Mouse (Mus musculus) limb, embryonic 12.5 days (tissue): ENCODE data around the gene Wwox. TPM values are rescaled to one million over a fixed set of nuclear protein-coding genes. Genes with fewer than 3 reads are reported as not detected.

Experiments used
- ATAC-seq: fragments of 200-750 bp; cut with Nextera tagmentation; 2 replicates; pipeline ENCODE4 v1.8.0; 2017; ENCODE audit warnings: low read depth, moderate TSS enrichment; ENCODE audit not compliant: insufficient number of reproducible peaks, insufficient read depth, low FRiP score, low TSS enrichment
- H3K27ac ChIP-seq: fragments of 300-500 bp; sonication (generic); 2 replicates; pipeline ENCODE4 v1.5.1; 2016; ENCODE audit warnings: mild to moderate bottlenecking, moderate library complexity
- H3K27me3 ChIP-seq: fragments of 300-500 bp; sonication (generic); 2 replicates; pipeline ENCODE4 v1.6.1; 2016; ENCODE audit warnings: mild to moderate bottlenecking, moderate library complexity
- H3K36me3 ChIP-seq: fragments of 300-500 bp; sonication (generic); 2 replicates; pipeline ENCODE4 v1.6.1; 2016; ENCODE audit warnings: mild to moderate bottlenecking, moderate library complexity
- H3K4me1 ChIP-seq: fragments of 300-500 bp; sonication (generic); replicated peaks from 2 replicates; pipeline ENCODE4 v1.6.1; 2016
- H3K4me2 ChIP-seq: fragments of 300-500 bp; sonication (generic); 2 replicates; pipeline ENCODE4 v1.6.1; 2016; ENCODE audit warnings: mild to moderate bottlenecking, moderate library complexity
- H3K4me3 ChIP-seq: fragments of 300-500 bp; sonication (generic); replicated peaks from 2 replicates; pipeline ENCODE4 v1.5.1; 2016; ENCODE audit warnings: mild to moderate bottlenecking
- H3K9ac ChIP-seq: fragments of 300-500 bp; sonication (generic); replicated peaks from 2 replicates; pipeline ENCODE4 v1.6.1; 2016; ENCODE audit warnings: mild to moderate bottlenecking, moderate library complexity
- H3K9me3 ChIP-seq: fragments of 300-500 bp; sonication (generic); 2 replicates; pipeline ENCODE4 v1.6.1; 2016; ENCODE audit warnings: mild to moderate bottlenecking, moderate library complexity
- WGBS: fragments of 180-500 bp; shearing (Covaris S2); methylation state at CpG from one replicate; pipeline ENCODE4 v1.1.7; 2016; 5-methylcytosine and 5-hydroxymethylcytosine counted together
- polyA plus RNA-seq: library from polyadenylated mRNA; unstranded; fragments of >200 nt; fragmentation: Nextera tagmentation; extraction: Ambion mirVana; gene quantifications from 2 replicates; pipeline ENCODE4 v1.2.1, GENCODE M21; 2016

The Wwox gene
- polyA plus RNA-seq, 1 experiment from 2014 or later: 10.2 TPM

GRCm38 (mm10) chr8:115112062-115112461 lies 672.6 kb downstream of the Wwox start:
- Histone ChIP-seq H3K4me1 (peaks cover 6% of the 10 kb centered on the region; the same call in 1 of the 2 replicates), H3K27me3 (no peaks in the 10 kb centered on the region), H3K36me3 (no peaks in the 10 kb centered on the region), H3K27ac (no peak overlapping the region), H3K9ac (no peak overlapping the region), H3K4me3 (no peak overlapping the region), H3K4me2 (no peak overlapping the region), H3K9me3 (no peaks in the 10 kb centered on the region)
- WGBS: 87% methylated on average over 2 of the region's 2 CpGs
- no peak for ATAC-seq

- Histone ChIP-seq H3K36me3 (no peaks in the 10 kb centered on the region), H3K4me1 (0 out of 2 replicates have a peak, but pooled peaks cover 3% of the 10 kb centered on the region), H3K4me3 (no peak overlapping the region), H3K9me3 (no peaks in the 10 kb centered on the region), H3K4me2 (no peak overlapping the region), H3K9ac (no peak overlapping the region), H3K27ac (no peak overlapping the region), H3K27me3 (no peaks in the 10 kb centered on the region)
- 29% methylated on average over 6 of the region's 6 CpGs for WGBS
- no peak for ATAC-seq
Measured at GRCm38 (mm10) chr8:115114498-115114897, 675.0 kb downstream of the Wwox start.

GRCm38 (mm10) chr8:115126081-115126480 lies 686.6 kb downstream of the Wwox start:
- Histone ChIP-seq H3K27me3 (no peaks in the 10 kb centered on the region; the same call in 1 of the 2 replicates), H3K4me2 (no peak overlapping the region), H3K27ac (no peak overlapping the region), H3K9me3 (no peaks in the 10 kb centered on the region), H3K4me1 (no peaks in the 10 kb centered on the region), H3K4me3 (no peak overlapping the region), H3K9ac (no peak overlapping the region), H3K36me3 (no peaks in the 10 kb centered on the region)
- WGBS: 81% methylated on average over 7 of the region's 7 CpGs
- no peak for ATAC-seq

DNA sequence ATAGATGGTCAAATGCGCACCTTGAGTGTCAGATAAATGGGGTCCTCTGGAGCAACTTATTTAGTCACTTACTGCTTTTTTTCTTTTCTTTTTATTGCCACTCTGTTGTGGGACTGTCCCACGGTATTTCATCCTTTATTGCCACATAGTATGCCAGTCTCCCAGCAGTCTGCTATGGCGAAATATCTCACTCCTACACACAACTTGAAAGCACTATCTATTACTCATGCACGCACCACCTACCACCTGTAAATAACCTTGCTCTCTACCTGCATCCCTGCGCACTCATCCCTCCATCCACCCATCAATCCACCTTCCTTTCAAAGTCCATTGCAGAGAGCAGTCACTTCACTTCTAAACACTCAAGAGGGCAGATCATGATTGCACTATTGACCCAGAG lies 687.2 kb downstream of the Wwox start:
- no peaks in the 10 kb centered on the region for H3K4me1 ChIP-seq
- no peaks in the 10 kb centered on the region for H3K36me3 ChIP-seq
- no peak overlapping the region for H3K4me2 ChIP-seq
- peaks cover 2% of the 10 kb centered on the region; the same call in 1 of the 2 replicates for H3K27me3 ChIP-seq
- ATAC-seq: no peak
- 91% methylated on average over 5 of the region's 5 CpGs for WGBS
- no peak overlapping the region for H3K4me3 ChIP-seq
- no peak overlapping the region for H3K9ac ChIP-seq
- H3K9me3 ChIP-seq: no peaks in the 10 kb centered on the region
- H3K27ac ChIP-seq: no peak overlapping the region

DNA sequence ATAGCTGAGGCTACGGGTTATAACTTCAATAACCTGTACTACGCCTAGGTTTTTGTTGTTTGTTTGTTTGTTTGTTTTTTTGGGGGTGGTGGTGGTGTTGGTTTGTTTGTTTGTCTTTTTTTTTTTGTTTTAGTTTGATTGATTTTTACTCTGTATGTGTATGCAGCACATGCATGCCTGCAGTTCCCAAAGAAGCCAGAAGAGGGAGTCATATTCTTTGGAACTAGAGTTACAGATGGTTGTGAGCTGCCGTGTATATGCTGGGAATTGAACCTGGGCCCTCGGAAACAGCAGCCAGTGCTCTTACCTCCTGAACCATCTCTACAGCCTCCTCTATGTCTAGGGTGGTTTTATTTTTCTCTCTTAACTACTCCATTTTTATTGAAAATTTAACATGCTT lies 689.9 kb downstream of the Wwox start:
- Histone ChIP-seq H3K9me3 (no peaks in the 10 kb centered on the region), H3K36me3 (no peaks in the 10 kb centered on the region), H3K4me1 (no peaks in the 10 kb centered on the region; the same call in 1 of the 2 replicates), H3K27me3 (peaks cover 3% of the 10 kb centered on the region), H3K4me2 (no peak overlapping the region), H3K27ac (no peak overlapping the region), H3K9ac (no peak overlapping the region), H3K4me3 (no peak overlapping the region)
- ATAC-seq: no peak
- WGBS: 91% methylated on average over 4 of the region's 4 CpGs

GRCm38 (mm10) chr8:115133119-115133518 lies 693.7 kb downstream of the Wwox start:
- ATAC-seq: no peak
- WGBS: 60% methylated on average over 17 of the region's 17 CpGs
- H3K36me3 ChIP-seq: no peaks in the 10 kb centered on the region
- H3K4me3 ChIP-seq: no peak overlapping the region
- no peaks in the 10 kb centered on the region; the same call in 1 of the 2 replicates for H3K4me1 ChIP-seq
- no peak overlapping the region for H3K9ac ChIP-seq
- H3K27me3 ChIP-seq: peaks cover 6% of the 10 kb centered on the region
- H3K9me3 ChIP-seq: no peaks in the 10 kb centered on the region
- H3K4me2 ChIP-seq: no peak overlapping the region
- H3K27ac ChIP-seq: no peak overlapping the region

DNA sequence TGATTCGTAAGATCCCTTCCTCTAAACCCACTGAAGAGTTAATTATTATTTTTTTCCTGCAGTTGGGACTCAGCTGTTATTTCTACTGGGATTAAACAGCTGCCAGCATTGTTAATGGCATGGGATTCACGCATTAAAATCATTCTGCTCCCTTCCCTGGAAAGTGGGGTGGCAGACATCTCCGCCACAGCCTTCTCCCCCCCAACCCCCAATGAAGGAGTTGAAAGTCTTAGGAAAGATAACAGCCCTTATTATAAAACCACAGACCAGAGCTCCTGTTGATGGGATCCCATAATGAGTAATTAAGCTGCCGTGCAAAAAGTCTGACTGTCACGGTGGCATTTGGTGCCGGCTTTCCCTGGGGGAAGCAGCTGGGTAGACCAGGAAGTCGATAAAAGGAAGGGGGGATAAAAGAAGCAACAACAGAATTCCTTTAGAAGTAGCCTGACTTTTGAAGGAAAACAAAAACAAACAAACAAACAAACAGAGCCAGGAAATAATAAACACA lies 694.3 kb downstream of the Wwox start:
- ATAC-seq: no peak
- Histone ChIP-seq H3K4me2 (no peak overlapping the region), H3K27ac (no peak overlapping the region), H3K4me1 (no peaks in the 10 kb centered on the region; the same call in 1 of the 2 replicates), H3K36me3 (no peaks in the 10 kb centered on the region), H3K4me3 (no peak overlapping the region), H3K9me3 (no peaks in the 10 kb centered on the region), H3K9ac (no peak overlapping the region), H3K27me3 (peaks cover 6% of the 10 kb centered on the region)
- 20% methylated on average over 7 of the region's 7 CpGs for WGBS

DNA sequence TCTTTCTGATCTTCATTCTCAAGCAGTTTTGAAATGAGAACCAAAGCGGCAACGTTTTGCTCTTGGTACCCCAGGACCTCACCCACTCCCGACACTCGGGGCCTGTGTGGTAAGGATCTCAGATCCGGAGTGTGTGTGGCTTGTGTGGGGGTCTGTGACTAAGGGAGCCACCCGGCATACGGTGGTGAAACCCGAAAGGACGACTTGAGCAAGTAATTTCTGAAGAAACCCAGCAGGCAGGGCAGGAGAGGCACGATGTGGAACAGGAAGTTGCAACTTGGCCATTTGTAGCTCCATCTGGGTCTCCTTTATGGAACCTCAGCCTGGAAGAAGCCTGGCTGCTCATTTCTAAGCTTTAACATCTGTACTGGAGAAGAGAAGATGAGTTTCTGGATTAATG lies 697.4 kb downstream of the Wwox start:
- peaks cover 6% of the 10 kb centered on the region for H3K4me1 ChIP-seq
- no peaks in the 10 kb centered on the region for H3K36me3 ChIP-seq
- H3K9me3 ChIP-seq: no peaks in the 10 kb centered on the region
- WGBS: 90% methylated on average over 10 of the region's 10 CpGs
- no peak for ATAC-seq
- H3K9ac ChIP-seq: no peak overlapping the region
- H3K27ac ChIP-seq: no peak overlapping the region
- no peak overlapping the region for H3K4me3 ChIP-seq
- no peak overlapping the region for H3K4me2 ChIP-seq
- H3K27me3 ChIP-seq: peaks cover 4% of the 10 kb centered on the region; the same call in 1 of the 2 replicates

GRCm38 (mm10) chr8:115141614-115142013 lies 702.2 kb downstream of the Wwox start:
- WGBS: 35% methylated on average over 8 of the region's 8 CpGs
- H3K4me2 ChIP-seq: no peak overlapping the region

DNA sequence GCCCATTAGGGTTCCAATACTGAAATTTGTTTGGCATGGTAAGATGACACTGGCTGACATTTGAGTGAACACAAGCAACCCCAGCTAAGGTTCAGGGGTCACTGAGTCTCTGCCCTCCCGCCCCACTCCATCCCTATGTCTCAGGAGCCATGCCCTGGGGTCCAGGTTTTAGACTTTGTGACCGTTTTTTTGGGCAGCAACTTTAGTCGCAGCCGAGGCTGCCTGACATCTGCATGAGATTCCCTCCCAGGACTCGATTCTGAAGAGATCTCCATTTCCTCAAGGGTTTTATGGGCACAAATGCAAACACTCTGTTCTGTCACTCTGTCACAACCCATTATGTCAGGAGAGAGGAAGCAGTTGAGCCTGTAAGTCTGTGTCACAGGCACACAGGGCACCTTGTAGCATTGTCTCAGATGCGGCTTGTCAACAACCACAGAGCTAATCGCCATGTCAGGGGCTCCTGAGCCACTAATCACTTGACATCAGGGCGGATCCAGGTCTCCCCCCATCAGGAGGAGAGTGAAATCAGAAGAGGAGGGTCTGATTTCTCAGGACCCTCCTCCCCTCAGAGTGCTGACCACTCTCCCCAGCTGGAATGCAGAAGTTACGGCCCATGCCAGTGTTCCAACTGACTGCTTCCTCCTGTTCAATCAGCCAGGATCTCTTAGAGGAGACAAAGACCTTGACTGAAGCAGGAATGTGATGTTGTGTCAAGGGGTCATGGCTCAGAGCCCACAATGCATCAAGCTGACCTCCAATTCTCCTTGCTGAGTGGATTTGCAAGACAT lies 704.3 kb downstream of the Wwox start:
- Histone ChIP-seq H3K9me3 (no peaks in the 10 kb centered on the region), H3K4me1 (peaks cover 9% of the 10 kb centered on the region), H3K4me3 (no peak overlapping the region), H3K27ac (no peak overlapping the region), H3K4me2 (no peak overlapping the region), H3K27me3 (peaks cover 26% of the 10 kb centered on the region), H3K9ac (no peak overlapping the region), H3K36me3 (no peaks in the 10 kb centered on the region)
- ATAC-seq: no peak
- WGBS: 51% methylated on average over 9 of the region's 9 CpGs

More at GRCm38 (mm10) chr8:115141614-115142013, 702.2 kb downstream of the Wwox start:
- H3K36me3 ChIP-seq: no peaks in the 10 kb centered on the region
- H3K27ac ChIP-seq: no peak overlapping the region
- peaks cover 13% of the 10 kb centered on the region for H3K27me3 ChIP-seq
- no peaks in the 10 kb centered on the region for H3K9me3 ChIP-seq
- peaks cover 9% of the 10 kb centered on the region for H3K4me1 ChIP-seq
- H3K9ac ChIP-seq: no peak overlapping the region
- ATAC-seq: no peak
- H3K4me3 ChIP-seq: no peak overlapping the region

GRCm38 (mm10) chr8:115147006-115147405 lies 707.6 kb downstream of the Wwox start:
- no peaks in the 10 kb centered on the region for H3K36me3 ChIP-seq
- peaks cover 26% of the 10 kb centered on the region for H3K4me1 ChIP-seq
- no peak for ATAC-seq
- 81% methylated on average over 9 of the region's 9 CpGs for WGBS
- H3K27me3 ChIP-seq: peaks cover 46% of the 10 kb centered on the region
- H3K4me3 ChIP-seq: no peak overlapping the region
- H3K4me2 ChIP-seq: no peak overlapping the region
- no peak overlapping the region for H3K9ac ChIP-seq
- H3K9me3 ChIP-seq: no peaks in the 10 kb centered on the region
- no peak overlapping the region for H3K27ac ChIP-seq
